Mouse (Mus musculus) urinary bladder, postnatal 4 days (tissue): Measurements from ENCODE around the gene Atp1b2.
"Not testable (repeated sequence)": the region's sequence is repeated elsewhere in the genome, so short reads cannot be mapped to it uniquely, and the experiment has no call there.

Experiments used
- DNase-seq, 2 experiments: peaks; one replicate each; pipeline ENCODE4 v3.0.0; 2021 to 2022; ENCODE audit warnings: low spot score in 2 of 2

Gene Atp1b2

DNA sequence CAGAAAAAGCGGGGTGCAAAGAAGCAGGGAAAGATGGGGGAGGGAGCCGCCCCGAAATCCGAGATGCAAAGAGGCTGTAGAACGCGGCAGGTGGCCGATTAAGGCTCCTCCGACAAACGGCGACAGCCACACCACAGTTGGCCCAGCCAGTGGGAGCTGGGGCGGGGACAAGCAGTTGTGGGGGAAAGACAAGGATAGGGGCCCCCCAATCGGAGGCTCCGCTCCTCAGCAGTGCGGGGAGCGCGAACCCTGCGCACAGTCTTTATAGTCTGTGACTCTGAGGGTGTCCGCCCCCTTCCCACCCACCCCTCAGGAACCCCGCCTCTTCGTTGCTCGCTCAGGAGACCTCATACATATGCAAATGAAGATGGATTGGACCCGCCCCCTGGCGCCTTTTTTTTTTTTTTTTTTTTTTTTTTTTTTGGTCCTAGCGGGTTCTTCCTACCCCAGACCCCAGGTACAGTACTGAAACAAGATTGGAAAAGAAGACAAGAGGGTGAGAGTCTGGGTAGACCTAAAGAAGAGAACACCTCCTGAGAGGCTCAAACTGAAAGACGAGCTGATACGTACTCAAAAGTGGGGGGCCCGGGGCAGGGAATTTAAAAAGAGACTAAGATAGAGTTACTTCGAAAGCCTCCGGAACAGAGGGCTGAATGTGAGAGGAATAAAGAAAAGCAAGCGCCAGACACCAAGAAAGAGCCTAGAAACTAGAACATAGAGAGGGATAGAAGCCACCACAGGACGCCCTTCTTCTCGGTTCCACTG is at the start of gene Atp1b2:
Gene Atp1b2 (minus strand): TSS at position 217 of the 765 bp plus-strand sequence.
- peak; percentile 72 to 73 for DNase-seq

DNA sequence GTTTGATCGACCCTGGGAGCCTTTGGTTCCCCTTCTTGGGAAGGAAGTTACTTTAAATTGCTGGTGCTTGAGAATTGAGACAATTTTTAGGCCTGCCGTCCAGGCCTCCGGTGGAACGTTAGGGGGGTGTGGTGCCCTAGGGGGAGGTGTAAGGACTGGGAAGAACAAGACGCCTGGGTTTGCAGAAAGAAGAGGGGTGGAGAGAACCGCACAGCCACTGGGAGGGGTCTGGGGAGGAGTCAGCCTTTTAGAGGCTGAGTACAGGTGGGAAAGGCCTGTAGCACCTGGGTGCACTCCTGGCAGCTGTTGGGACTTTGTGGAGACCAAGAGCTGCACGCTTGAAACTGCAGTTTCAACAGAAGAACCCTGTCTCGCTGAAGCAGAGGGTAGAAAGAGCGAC is 49.0 kb upstream of the Atp1b2 start:
- no peak for DNase-seq

DNA sequence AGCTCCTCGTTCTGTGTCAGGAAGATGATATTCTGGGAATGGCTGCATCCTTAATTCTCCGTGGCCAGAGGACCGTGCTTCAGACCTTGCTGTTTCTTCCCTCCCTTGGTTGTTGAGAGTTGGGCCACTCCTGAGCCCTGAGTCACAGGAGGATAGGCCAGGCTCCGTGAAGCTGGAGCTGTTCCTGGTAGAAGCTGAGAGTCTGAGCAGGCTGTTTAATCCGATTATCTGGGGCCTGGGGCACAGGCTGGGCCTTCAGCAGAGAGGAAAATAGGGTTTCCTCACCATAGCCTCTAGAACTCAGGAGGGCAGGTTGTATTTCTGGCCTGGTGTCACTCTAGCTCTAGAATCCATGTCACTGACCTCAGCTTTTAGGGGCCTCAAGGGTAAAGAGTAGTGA is 47.7 kb upstream of the Atp1b2 start:
- DNase-seq, result no peak

DNA sequence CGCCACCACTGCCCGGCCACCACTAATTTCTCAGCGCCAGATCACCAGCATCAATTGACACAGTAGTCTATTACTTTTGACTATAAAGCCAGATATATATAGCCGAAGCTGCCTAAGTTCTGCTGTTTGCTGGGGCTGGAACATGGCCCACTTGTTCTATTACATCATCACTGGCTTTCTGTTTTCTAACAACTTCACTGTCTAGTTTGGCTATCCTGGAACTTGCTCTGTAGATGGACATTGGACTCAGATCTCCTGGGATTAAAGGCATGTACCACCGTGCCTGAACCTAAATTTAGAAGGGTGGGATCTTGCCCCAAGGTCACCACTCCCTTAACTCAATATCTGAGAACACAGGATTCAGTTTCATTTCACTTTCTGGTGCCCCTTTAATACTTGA is 40.1 kb upstream of the Atp1b2 start:
- no peak for DNase-seq

DNA sequence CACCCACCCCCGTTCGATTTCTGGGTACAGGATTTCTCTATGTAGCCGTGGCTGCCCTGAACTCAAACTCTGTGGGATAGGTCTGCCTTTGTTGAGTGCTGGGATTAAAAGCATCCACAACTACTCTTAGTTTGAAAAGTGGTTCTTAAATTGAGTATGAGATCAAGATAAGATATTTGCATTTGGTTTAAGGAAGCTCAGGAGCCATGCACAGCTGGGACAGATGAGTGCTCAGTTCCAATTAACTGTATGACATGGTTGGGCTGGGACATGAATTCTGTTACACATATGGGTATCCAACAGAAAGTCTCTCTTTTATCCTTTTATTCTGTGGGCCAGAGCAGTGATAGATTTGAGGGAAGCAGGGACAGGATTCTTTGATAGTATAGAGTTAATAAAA is 29.7 kb upstream of the Atp1b2 start:
- no peak for DNase-seq

DNA sequence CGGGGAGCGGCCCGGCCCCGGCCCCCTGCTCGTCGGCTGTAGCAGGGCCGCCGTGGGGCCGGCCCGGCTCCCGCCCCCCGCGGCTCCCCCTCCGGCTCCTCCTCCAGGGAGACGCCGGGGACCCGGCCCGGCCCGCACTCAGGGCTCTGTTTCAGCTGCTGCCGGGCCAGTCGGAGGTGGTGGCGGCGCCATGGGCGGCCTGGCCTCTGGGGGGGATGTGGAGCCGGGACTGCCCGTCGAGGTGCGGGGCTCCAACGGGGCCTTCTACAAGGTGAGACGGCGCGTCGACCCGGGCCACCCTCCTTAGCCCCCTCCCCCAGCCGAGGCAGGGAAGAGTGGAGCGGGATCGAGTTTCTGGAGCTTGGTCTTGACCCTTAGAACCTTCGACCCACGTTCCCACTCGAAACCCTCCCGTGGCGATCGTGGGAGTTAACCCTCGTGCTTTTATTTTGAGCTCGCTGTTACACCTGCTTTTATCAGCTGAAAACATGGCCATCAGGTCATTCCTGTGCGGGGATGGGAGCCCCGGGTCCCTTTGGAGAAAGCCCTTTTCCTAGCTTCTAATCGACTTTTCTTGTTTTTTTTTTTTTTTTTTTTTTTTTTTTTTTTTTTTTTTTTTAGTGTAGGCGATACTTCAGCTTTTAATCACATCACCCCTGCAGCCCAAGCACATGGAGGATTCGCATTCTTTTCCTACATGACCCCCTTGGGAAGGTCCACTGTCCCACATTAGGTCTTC is 27.6 kb upstream of the Atp1b2 start:
- DNase-seq, result peak; percentile 67 to 74

DNA sequence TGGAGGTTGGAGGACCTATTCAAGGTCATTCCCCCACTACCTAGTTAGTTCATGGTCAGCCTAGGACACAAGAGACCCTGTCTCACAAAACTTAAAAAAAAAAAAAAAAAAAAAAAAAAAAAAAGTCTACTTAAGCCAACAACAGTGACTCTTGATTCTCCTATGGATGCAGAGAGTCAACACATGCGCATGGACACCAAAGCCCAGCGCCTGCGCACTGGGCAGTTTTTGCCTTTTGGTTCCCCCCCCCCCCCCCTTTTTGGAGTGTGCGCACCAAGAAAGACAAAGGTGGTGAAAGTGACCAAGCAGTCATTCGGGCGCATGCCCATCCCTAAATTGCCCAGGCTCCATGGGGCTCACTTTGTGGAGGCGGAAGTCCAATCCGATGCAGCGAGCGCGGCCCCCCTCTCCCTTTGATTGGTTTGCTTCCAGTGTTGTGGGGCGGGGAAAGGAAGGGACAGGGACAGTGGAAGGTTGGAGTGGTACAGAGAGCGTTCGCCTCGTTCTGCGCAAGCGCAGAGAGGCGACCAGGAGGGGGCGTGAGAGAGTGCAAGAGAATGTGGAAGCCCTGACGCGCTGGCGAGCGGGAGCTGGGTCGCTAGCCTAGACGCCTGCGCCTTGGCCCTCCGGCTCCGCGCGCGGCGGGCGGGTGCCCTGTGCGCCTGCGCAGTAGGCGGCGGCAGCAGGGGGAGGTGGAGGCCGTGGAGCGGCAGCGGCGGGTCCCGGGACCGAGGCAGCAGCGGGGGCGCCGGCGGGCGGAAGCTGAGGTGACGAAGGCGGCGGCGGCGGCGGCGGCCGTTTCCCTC is 26.7 kb upstream of the Atp1b2 start, which contains the start of gene Fxr2:
Gene Fxr2 (plus strand): TSS at position 707 of the 806 bp plus-strand sequence.
- DNase-seq, result peak; percentile 100

DNA sequence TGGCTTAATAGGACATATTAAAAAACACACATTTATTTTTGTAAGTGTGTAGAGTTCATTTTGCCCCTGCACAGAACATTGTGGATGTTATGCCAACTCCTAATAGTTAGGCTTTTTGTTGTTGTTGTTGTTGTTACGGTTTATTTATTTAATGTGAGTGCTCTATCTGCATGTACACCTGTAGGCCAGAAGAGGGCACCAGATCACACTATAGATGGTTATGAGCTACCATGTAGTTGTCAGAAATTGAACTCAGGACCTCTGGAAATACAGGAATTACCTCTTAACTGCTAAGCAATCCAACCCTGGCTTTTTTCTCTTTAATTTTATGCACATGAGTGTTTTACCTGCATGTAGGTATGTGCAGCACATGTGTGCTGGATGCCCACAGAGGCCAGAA is 24.1 kb upstream of the Atp1b2 start:
- no peak for DNase-seq

DNA sequence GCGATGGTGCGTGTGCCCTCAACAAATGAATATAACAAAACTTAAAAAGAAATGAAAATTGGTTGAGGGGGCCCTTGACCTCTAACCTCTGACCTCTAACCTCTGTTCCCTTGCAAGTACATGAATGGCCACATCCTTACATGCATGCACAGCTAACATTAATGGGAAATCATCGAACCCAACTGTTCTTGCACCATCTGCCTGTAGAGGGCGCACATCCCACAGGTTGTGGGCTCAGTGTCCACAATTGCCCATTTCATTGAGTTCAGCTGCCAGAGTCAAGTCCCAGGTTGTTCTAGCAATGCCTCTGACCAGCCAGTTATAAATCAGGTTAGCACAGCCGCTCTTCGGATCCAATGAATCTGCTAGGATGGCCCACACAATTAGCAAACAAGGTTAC is 22.5 kb upstream of the Atp1b2 start:
- DNase-seq, result peak; percentile 49 to 79

DNA sequence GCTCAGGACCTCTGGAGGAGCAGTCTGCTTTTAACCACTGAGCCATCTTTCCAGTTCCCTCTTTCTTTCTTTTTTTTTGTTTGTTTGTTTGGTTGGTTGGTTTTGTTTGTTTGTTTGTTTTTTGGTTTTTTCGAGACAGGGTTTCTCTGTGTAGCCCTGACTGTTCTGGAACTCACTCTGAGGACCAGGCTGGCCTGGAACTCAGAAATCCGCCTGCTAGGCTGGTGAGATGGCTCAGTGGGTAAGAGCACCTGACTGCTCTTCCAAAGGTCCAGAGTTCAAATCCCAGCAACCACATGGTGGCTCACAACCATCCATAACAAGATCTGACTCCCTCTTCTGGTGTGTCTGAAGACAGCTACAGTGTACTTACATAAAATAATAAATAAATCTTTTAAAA is 18.6 kb upstream of the Atp1b2 start:
- not testable (repeated sequence) for DNase-seq

DNA sequence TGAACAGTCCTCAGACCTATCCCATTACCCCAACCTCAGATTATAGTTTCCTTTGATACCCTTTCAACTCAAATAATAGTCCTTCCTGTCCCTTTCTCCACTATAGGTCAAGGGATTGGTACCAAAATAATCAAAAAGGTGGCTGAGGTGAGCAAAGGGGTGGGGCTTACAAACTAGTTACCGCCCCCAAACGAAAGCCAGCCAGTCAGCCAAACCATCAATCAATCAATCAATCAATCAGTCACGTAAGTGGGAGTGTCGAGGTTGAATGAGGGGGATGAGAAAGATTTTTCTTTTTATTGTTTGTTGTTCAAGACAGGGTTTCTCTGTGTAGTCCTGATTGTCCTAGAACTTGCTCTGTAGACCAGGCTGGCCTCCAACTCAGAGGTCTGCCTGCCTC is 17.3 kb upstream of the Atp1b2 start:
- no peak for DNase-seq

DNA sequence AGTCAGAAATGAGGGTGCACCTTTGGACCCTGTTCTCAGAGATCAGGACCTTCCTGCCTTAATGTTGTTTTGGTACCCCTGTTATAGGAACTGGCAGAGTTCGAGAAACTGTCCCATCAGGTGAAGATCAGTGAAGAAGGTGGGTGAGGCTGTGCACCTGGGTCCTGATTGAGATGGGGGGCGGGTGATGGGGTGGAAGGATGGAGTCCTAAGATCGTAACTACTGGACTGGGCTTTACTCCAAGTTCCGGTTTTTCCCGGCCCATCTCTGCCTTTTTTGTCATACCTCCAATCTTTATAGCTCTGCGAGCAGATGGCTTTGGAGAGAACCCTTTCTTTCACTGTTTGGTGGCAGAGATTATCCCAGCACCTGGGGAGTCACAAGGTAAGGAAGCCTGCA is 16.7 kb upstream of the Atp1b2 start:
- no peak for DNase-seq

DNA sequence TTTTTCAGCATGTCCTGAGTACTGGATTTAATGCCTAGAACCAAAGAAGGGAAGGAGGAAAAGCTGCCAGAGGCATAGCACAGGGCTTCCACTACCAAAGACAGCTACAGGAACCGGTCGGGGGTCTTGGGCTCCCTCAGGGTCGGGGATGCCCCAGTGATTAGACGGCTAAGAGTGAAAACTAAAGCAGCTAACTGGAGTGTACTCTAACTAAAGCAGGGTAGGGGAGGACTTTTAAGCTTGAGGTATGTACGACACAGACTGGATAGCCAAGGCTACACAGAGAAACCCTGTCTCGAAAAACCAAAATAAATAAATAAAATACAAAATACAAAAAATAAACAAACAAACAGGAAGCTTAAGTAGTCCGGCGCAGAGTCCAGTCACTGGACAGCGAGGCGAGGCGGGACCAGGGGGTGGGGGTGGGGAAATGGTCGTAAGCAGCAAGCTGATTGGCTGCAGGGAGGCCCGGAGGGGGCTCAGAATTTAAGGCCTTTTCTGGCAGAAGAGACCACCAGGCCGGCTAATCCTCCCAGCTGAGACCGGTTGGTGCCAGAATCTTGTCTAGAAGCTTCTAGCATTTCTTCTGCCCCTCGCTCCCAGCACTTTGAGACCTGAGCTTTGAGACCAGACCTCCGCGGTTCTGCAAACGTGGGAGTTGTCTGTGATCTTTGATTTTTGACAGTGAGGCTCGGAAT is 16.0 kb upstream of the Atp1b2 start, which contains the start of gene Sat2:
Gene Sat2 (plus strand): TSS at position 454 of the 698 bp plus-strand sequence.
- DNase-seq, result peak; percentile 61 to 67

DNA sequence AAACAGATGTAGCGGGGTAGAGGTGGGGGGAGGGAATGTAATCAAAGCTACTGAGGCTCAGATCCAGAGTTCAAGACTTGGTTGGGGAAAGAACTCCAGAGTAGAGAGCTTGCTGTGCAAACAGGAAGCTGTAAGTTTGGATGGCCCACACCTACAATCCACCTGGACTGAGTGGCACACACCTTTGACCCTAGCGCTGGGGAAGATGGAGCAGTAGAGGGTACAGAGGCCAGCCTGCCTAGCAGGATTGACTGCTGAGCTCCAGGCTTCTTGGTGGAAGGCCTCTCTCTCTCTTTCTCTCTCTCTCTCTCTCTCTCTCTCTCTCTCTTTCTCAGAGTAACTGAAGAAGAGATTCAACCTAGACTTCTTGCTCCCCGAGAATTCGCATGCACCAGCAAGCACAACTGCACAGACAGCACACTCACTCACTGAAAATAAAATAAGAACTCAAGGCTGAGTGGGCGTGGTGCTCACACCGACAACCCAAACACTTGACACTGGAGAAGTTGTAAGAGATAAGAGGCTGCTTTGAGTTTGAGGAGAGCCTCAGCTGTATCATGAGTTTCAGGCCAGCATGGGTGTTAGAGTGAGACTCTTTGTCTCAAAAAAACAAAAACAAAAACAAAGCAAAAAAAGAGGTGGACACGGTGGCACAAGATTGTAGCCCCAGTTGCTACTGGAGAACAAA is 14.8 kb upstream of the Atp1b2 start:
- no peak for DNase-seq

DNA sequence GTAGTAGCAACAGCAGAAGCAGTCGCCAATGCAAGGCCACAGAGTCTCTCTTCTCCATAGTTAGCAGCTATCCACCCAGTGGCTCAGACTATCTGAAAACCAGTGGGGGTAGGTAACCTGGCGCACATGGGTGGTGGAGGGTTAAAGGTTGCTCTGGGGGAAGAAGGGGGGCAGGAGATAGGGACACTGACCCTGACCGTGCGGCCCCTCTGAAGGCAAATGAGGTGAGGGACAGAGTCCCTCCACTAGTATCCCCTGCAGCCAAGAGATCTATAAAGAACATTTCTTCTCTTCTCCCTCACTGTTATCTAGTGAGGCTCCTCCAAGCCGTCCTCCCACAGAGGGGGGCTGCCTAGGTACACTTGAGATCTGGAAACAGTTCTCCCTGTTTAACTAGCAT is 12.1 kb upstream of the Atp1b2 start, which contains the start of gene Shbg:
Gene Shbg (minus strand): TSS at position 101 of the 400 bp plus-strand sequence.
- no peak for DNase-seq

DNA sequence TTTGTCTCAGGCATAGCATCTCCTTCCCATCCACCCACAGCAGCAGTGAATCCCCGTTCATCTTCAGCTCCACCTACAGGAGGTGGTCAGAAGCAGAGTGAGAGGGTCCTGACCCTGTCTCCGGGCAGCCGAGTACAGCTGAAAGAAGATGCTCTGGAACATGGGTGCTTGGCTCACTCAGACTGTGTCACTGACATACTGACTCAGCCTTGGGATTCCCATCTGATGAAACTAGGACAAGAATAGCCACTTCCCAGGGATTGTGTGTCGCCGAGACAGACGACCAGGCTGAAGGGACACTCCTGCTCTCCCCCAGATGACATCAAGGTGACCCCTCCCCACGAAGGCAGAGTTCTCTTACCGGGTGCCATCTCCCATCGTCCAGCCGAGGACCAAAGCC is 11.0 kb upstream of the Atp1b2 start:
- no peak for DNase-seq

DNA sequence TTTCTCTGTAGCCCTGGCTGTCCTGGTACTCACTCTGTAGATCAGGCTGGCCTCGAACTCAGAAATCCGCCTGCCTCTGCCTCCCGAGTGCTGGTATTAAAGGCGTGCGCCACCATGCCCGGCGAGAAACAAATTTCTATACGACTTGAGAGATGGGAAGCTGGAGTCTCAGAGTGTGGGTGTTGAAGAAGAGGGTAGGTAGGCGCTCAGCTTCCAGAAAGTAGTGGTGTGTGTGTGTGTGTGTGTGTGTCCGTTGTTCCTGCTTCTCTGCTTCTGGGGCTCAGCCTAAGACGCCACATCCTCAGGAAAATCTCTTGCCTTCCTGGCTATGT is 8.5 kb upstream of the Atp1b2 start:
- DNase-seq, result not testable (repeated sequence)

DNA sequence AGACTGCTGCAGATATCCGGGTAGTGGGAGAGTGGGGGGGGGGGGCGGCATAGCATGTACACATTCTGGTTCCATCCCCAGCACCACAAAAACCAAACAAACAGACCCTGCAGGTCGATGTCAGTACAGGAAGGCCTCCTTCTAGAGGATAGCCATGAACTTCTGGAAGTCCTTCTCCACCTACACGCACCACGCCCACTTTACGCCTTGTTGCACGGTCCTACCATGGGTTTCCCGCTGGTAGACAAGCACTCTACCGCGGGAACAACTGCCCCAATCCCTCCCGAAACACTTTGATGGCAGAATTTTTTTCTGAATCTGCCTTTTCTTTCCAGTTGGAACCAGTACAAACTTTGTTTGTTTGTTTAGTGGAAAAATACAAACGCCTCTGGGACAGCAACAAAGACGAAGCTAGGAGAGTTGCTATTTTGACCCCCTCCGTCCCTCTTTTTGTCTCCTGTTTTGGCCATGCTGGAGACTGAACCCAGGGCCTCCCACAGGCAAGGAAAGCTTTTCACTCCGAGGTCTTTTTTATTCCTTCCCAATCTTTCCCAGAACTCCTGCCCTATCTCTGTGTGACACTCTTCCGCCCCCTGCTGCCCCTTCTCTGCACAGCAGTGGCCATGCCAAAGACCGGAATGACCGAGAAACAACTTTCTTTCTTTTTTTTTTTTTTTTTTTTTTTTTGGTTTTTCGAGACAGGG is 8.0 kb upstream of the Atp1b2 start:
- DNase-seq, result peak; percentile 82 to 88

DNA sequence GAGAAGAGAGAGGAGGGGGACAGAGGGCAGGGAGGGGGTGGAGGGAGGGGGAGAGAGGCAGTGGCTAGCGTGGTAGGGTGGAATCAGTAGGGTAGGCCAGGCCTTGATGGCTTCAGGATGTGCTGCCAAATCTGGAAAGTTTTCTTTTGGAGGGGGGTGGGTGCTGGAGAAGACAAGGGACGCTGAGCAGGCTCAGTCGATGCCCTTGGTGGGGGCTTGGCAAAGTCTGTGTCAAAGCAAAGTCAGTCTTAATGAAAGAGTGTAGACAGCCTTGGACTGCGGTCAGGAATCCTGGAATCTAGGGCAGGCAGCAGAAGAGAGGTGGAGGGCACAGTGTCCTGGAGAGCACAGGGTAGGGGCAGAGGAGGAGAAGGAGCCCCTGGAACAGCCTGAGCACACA is 5.2 kb upstream of the Atp1b2 start:
- no peak for DNase-seq

DNA sequence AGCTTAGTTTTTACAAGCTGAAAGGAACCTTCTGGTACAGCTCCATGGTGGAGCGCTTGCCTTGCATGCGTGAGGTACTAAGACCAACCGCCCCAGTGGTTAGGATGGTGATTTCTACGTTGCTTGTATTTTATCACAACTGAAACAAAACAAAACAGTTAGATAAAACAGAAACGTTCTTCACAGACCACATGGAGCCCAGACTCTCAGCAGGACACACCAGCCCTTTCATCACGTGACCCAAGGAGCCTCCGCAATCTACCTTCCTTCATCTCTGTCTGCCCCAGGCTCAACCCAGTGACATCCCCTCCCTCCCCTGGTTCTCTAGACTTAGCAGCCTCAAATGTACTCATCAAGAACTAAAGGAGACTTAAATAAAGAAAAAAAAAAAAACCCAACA is 3.7 kb upstream of the Atp1b2 start:
- no peak for DNase-seq
